Mouse (Mus musculus) CD4-positive, CD25-positive, alpha-beta regulatory T cell, adult 2 months (primary cell): ENCODE data around the gene Klhl2.

Experiments
- DNase-seq: peaks from one replicate; pipeline ENCODE4 v3.0.0-alpha.2; 2012; ENCODE audit warnings: low read depth, low spot score

Klhl2 gene

DNA sequence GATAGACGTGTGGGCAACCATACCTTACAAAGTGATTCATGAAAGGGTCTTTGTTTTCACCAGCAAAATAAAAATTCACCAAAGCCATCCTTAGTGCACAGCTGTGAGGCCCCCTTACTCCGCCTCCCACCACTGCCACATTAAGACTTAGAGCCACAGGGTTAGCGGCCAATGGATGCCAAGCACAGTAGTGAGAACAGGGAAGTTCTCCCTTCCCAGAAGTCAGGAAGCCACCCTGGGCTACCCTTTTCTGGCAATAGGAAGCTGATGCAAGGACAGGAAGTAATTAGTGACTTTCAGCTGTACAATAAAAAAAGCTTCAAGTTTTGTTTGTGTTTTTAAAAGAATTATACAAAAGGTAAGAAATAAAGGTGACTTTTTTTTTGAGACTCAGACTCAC is 18.2 kb downstream of the Klhl2 start:
- no peak for DNase-seq

DNA sequence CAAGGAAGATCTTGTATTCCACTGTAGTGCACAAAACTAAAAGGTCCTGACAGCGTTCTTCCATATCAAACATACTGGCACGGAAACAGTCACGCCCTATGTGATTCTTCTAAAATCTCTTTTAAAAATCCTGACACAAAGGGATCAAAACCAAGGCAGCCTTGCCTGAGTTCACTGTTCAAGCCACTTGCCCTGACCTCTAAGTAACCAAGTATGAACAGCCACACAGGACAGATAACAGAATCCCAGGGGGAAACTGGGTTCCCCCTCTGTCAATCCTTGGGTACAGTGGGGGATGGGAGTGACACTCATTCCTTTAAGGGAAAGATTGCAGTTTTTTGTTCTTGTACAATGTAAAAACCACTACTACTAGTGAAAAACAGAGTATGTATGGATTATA is 19.9 kb downstream of the Klhl2 start:
- DNase-seq, result no peak

DNA sequence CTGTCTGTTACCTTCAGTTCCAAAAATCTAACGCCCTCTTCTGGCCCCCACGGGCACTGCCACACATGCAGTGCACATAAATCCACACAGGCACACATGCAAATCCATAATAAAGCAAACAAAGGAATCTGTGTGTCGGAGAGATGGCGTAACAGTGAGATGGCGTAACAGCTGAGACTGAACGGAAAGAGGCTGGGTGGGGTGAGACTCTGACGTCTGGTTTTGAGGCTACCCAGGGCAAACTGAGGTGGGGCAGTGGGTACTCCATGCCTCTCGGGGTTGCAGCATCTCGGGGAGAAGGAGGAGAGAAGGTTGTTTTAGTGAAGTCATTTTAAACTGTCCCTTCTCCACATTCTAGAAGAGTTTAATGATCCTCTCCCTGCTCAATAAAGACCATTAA is 20.4 kb downstream of the Klhl2 start:
- no peak for DNase-seq

DNA sequence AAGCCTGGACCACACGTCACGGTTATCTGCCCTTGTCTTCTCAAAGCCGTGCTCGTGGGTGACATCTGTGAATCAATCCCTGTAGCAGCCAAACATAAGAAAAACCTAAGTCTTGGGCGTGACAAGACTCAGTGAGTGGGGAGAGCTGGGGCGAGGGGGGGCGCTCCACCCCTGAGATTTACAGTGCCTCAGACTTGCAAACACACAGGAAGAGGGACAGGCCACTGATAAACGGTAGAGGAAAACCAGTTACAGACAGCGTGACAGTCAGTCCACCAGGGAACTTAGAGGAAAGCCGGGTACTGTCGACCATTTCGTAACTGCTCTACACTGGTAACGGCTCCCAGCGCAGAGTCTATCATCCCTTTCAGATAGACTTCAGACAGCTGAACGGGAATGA is 21.4 kb downstream of the Klhl2 start:
- no peak for DNase-seq

DNA sequence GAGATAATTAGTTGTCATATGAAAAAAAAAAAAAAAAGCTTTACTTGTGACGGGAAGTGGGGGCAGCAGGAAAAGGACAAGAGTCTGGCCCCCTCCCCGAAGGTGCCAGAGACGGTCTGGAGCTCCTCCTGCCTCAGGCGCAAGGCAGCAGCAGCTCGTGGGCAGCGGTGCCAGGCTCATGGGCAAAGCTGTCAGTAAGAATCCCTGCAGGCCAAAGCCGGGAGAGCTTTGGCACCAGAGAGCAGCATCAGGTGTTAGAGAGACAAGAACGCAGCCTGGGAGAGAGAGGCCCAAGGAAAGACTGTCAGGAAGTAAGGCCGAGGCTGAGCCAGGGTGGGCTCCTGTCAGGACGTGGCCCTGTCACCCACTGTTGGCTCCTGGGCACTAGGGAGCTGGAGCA is 22.5 kb downstream of the Klhl2 start:
- DNase-seq, result no peak

DNA sequence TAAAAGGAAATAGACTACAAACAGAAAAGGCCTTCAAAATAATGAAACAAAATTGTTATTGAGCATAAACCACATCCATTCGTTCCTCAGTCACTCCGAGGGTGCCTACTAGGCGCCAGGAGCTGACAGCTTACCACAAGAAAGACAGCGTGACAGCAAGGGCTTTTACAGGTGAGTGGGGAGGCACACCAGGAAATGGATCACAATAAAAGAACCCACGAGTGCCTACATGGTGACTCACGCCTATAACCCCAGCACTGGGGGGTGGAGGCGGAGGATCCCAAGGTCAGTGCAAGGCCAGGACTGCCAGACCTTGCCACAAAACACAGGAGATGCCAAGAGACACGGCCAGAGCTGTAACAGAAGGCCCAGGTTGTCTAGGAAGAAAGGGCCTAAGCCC is 23.4 kb downstream of the Klhl2 start:
- peak; percentile 22 for DNase-seq

DNA sequence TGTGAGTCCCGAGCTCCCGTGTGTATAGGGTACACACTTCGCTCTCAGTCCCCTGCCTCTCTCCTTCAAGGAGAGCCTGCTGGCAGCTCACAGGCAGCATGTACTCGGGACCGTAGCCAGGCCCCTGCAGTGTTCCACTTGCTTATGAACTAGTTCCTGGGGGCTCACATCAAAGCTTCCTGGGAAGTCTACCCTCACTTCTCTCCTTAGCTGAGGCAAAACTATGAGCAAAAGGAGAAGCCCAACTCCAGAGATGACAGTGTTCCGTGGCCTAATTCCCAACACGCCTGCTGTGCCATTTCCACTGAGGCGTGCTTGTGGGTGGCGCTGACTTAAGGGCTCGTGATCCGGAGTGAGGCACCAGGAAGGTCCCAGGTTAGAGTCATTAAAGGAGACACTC is 25.9 kb downstream of the Klhl2 start:
- DNase-seq, result no peak

DNA sequence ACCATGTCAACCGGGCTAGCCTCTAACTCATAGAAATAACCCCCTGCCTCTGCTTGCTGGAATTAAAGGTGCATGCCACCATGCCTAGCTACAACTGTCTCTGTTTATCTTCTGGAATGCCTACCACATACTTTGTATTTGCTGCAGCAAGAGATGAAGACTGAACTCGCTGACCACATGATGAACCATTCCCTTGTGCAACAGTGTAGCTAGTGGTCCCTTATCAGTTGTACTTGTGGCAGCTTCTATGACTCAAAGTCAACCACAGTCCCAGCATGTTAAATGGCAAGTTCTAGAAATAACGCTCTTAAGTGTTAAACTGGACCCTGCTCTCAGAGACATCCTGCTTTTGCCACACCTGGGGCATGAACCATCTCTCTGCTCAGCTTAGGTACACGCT is 28.9 kb downstream of the Klhl2 start:
- no peak for DNase-seq

DNA sequence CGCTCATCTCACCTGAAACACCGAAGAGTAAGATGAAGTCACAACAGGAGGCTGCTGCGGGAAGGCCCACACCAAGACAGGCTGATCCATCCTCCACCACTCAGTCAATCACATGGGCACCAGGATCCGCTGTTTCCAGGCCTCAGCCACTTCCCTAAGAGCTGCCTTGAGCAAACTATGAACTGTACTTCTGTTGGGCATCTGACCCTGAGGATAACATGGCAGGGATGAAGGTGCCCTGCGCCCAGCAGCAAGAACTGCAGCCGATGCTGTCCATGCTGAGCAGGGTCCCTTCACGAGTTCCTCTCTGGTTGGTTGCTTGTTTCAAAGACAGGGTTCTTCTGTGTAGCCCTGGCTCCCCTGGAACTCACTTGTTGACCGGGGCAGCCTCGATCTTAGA is 38.0 kb downstream of the Klhl2 start:
- DNase-seq, result no peak

DNA sequence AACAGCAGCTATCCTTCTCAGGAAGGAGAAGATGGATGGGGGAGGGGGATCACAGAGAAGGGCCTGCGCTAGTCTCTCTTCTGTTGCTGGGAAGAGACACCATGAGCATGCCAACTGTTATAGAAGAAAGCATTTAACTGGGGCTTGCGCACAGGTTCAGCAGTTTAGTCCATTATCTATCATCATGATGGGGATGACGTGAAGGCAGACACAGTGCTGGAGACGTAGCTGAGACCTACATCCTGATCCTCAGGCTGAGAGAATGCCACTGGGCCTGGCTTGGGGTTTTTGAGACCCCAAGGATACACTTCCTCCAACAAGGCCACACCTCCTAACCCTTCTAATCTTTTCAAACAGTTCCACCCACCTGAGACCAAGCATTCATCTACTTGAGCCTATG is 38.7 kb downstream of the Klhl2 start:
- DNase-seq, result no peak

DNA sequence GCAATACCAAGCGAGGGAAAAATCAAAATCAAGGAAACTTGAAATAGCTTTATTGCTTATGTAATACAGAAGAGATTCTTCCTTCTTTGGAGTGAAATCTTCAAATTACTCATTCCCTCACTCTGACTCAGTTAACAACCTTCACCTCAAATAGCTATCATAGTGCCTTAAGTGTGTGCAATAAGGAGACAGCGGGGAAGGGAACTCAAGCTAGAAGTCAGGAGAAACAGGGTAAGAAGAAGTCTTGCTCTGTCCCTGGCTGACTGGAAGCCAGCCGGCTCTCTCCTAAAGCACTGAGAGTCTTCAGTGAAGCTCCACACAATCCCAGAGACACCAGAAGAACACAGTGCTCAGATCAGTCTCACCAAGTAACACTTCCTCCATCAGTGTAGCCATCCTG is 43.3 kb downstream of the Klhl2 start:
- no peak for DNase-seq

DNA sequence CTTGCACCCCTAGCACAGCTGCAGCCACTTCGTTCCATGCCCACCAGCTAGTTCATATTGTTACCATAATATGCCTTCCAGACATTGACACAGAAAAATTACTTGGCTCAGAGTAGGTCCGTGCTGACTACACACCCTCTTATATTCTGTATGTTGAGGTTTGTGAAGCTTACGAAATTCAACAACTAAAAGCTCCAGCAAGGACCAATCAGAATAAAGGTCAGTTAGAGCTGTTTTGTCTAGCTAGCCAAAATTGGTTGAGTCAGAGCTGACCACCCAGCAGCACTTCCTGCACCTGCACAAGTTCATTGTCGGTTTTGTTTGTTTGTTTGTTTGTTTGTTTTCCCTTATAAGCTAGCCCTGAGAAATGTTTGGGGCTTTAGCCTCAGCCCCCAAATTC is 44.8 kb downstream of the Klhl2 start:
- no peak for DNase-seq

DNA sequence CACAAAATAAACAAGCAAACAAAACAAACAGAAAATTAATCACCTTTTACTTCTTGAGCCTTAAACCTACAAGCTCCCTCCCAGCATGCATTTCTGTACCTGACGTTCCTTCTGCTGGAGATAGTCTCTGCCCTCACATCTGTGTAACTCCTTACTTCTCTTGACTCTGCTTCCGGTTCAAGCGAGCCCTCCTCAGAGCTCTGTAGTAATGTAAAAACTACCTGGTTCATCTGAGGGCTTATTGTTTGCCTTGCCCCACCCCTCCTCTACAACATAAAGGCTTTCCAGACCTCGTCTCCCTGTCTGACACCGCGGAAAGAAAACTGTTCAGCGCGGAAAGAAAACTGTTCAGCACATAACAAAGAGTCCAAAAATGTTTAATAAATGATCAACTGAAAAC is 50.5 kb downstream of the Klhl2 start:
- DNase-seq, result no peak

DNA sequence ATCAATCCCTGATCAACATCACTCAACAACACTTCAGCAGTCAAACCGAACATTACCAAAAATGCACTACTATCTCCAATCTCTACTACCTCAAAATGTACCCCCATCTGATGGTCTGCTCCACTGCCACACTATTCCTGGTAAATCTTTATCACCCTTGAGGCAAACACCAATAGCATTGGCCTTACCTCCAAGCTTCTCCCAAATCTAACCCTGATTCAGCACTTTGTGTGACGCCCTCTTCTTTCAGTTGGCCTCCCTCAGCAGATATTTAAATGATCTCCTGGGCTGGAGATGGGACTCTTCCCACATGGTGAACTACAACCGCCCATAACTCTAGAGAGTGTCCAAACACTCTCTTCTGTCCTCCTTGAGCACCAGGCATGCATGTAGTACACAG is 51.3 kb downstream of the Klhl2 start:
- DNase-seq, result no peak

DNA sequence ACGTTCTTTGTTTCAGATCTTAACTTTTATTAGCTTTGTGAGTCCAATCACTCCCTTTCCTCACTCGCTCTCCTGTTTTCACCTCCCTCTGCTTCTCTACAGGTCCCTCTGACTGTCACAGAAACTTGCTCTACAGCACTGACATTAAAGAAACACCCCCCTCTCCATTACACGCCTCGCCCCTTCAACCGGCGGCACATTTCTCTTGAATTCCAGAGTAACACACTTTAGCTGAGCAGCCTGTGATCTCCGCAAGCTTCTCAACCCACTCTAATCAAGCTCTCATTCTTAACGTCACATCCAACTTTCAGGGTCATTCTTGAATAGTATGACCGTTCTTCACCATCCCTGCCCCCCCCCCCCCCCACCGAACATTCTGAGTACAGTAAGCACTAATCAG is 52.1 kb downstream of the Klhl2 start:
- no peak for DNase-seq

DNA sequence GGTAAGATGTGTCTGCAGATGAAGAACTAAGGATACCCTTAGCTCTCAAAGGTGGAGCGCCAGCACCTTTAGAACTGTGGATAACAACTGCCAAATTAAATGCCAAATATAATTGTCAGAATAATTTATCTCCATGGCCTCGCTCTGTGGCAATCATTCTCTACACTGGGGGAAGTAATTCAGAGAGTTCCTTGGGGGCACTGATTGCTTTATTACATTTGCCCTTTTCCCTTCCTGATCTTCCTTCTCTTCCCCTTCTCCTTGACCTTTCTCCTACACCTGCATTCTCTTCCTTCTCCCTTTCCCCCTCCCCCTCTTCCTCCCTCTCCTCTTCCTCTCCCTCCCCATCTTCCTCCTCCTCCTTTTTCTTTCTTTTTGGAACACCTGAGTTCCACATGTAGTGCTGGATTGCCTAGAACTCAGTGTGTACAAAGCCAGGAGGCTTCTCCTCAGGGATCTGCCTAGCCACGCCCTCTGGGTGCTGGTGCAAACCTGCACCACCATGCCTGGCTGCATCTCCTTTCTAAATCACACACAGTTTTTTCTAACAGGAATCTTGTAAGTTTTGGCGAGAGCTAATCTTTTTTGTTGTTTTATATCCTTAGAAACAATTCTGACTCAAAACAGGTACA is 58.5 kb downstream of the Klhl2 start:
- DNase-seq, result no peak

DNA sequence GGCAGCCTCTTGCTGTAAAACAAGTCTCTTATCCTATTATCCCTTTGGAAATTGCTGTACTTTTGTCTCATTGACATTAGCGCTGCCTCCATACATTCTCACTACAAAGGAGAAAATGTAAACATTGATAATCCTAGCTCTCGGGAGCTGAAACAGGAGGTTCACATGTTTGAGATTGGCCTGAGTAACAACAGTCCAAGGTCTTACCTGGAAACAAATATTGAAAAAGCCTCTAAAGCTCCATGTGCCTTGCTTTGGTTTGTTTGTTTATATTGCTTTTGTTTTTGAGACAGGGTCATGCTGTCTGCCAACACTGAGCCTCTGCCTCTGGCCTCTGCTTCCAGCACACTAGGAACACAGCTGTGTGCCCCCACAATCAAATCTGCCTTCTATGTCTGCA is 59.4 kb downstream of the Klhl2 start:
- DNase-seq, result no peak

DNA sequence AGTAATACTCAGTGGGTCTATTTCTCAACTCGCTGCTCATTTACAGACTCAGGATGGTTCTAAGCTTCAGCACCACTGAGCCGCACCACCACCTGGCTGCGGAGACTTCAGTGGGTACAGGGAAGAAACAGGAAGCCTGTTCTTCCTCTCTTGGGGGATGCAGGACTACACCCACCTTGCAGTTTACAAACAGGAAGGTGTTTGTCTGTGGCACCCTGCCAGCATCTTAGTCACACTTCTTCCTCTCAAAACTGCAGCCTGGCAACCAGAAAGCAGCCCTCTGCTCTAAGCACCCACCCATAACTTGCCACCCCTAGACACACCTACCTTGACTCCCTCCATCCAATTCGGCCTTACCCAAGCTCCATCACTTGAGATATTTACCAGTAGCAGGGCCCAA is 61.1 kb downstream of the Klhl2 start:
- peak; percentile 59 for DNase-seq

DNA sequence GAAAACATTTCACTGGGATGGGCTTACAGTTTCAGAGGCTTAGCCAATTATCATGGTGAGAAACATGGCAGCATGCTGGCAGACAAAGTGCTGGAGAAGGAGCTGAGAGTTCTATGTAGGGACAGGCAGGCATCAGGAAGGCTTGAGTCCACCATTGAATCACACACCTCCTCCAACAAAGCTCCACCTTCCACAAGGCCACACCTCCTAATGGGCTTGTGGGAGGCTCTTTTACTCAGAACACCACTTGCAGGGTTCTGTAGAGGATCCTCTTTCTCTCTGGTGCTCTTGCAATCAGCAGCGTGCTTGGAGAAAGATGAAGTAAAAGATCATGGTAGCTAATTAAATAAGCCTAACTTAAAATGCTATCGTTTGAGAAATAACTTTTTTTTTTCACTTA is 63.0 kb downstream of the Klhl2 start:
- no peak for DNase-seq

DNA sequence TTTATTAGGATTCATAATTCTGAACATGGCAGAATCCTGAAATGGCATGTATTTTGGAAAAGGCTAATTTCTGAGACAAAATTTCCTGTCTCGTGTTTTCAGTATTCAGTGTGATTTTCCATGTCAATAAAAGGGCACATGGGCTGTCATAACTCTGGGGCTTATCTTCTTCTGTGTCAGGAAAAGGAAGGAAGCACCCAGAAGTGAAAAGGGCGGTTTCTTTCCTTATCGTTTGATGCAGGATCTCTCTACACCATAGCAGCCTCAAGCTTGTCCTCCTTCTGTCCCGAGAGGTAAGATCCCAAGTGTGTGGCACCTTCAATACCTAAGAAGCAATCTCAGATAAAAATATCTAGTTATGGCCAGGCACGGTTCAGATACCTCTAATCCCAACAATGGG is 65.6 kb downstream of the Klhl2 start:
- DNase-seq, result no peak

DNA sequence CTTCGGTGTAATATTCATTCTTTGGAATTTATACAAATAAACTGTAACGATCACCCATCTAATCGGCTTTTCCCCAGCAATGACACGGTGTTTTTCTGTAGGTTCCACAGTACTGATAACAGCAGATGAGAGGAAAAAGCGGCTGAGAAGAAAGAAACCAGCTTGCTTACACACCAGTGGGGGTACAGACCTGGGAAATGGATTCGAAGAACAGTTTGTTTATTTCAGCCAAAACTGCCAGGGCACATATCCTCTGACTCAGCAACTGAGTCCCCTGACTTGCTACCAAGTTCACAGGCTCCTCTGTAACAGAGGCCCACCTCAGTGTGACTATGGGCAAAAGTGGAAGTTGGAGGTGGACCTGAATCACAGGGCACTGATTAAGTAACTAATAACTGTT is 67.9 kb downstream of the Klhl2 start:
- DNase-seq, result no peak

DNA sequence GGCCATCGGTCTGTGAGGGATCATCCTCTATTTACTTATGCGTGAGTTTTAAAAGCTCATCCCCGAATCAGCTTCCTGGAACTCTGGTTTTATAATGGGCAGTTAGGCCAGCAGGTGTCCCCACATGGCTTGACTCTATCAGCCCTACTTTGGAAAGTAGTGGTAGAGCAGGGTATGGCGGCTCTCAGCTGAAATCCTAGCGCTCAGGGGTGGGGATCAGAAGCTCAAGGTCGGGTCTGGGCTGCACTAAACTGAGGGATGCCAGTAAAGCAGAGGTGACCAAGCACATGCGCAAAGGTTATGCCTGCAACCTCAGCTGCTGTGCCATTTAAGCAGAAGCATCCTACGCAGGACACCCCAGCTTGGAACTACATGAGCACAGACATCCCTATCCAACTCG is 71.9 kb downstream of the Klhl2 start:
- DNase-seq, result no peak

DNA sequence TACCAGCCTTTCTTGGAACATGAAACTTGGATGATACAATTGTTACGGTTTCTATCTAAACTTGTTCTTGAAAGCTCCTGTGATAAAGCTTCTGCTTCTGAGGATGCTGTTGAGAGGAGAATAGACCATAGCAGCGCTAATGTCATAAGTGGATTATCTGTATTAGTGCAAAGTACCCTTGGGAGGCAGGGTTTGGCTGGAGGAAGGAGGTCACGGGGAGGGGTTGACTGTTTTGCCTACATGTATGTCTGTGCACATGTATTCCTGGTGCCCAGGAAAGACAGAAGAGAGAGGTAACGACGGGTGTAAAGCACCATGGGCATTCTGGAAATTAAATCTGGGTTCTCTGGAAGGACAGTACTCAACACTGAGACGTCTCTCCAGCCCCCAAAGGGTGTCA is 75.7 kb downstream of the Klhl2 start:
- DNase-seq, result no peak

DNA sequence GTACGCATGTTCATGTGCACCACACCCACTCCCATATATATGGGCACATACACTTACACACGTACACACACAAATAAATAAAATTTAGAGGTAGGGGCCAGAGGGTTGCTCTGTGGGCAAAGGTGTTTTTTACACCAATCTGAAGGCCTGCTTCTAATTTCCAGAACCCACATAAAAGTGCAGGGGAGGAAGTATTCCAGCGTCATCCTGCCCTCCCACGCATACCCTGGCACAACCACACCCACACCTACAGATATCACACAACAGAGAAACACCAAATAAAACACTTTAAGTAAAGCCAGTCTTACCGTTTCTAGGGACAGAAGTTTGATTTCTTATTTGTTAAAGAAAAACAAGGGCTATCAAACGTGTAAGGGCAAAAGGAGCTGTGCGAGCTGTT is 79.0 kb downstream of the Klhl2 start:
- peak; percentile 22 for DNase-seq

DNA sequence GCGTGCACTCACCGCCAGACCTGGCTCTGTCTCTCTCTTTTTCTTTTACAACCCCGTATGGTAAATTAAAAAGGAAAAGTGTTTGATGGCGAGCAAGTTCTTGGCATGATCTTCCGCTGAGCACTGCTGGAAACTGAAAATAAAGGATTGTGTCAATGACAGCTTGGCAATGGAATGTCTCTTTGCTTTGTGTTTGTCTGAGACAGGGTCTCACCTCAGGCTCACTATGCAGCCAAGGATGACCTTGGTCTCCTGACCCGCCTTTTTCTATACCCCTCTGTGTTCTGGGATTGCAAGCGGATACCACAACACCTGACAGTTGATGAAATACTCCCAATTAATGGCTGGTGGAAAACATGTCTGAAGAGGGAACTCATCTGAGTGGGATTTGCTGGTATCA is 80.2 kb downstream of the Klhl2 start:
- DNase-seq, result no peak
